Mouse (Mus musculus) embryonic facial prominence, embryonic 12.5 days (tissue): ENCODE measurements around the gene Epb41l3. TPM values are rescaled to one million over a fixed set of nuclear protein-coding genes. Genes with fewer than 3 reads are reported as not detected.

Experiments used
- ATAC-seq: fragments of 200-750 bp; cut with Nextera tagmentation; 2 replicates; pipeline ENCODE4 v1.8.0; 2017; ENCODE audit not compliant: insufficient number of reproducible peaks, insufficient read depth, low FRiP score, low TSS enrichment
- H3K27ac ChIP-seq: fragments of 300-500 bp; sonication (generic); 2 replicates; pipeline ENCODE4 v1.5.1; 2016; ENCODE audit warnings: mild to moderate bottlenecking
- H3K27me3 ChIP-seq: fragments of 300-500 bp; sonication (generic); 2 replicates; pipeline ENCODE4 v1.6.1; 2016; ENCODE audit warnings: mild to moderate bottlenecking, moderate library complexity
- H3K36me3 ChIP-seq: fragments of 300-500 bp; sonication (generic); 2 replicates; pipeline ENCODE4 v1.6.1; 2016; ENCODE audit warnings: mild to moderate bottlenecking
- H3K4me1 ChIP-seq: fragments of 300-500 bp; sonication (generic); 2 replicates; pipeline ENCODE4 v1.6.1; 2016
- H3K4me2 ChIP-seq: fragments of 300-500 bp; sonication (generic); replicated peaks from 2 replicates; pipeline ENCODE4 v1.6.1; 2016; ENCODE audit warnings: mild to moderate bottlenecking, moderate library complexity
- H3K4me3 ChIP-seq: fragments of 300-500 bp; sonication (generic); 2 replicates; pipeline ENCODE4 v1.5.1; 2016; ENCODE audit warnings: mild to moderate bottlenecking
- H3K9ac ChIP-seq: fragments of 300-500 bp; sonication (generic); 2 replicates; pipeline ENCODE4 v1.6.1; 2016; ENCODE audit warnings: mild to moderate bottlenecking, moderate library complexity
- H3K9me3 ChIP-seq: fragments of 300-500 bp; sonication (generic); 2 replicates; pipeline ENCODE4 v1.6.1; 2016; ENCODE audit warnings: mild to moderate bottlenecking, moderate library complexity
- WGBS: fragments of 180-500 bp; shearing (Covaris S2); methylation state at CpG from one replicate; pipeline ENCODE4 v1.1.7; 2016; 5-methylcytosine and 5-hydroxymethylcytosine counted together
- polyA plus RNA-seq: library from polyadenylated mRNA; unstranded; fragments of >200 nt; fragmentation: Nextera tagmentation; extraction: Ambion mirVana; gene quantifications from 2 replicates; pipeline ENCODE4 v1.2.1, GENCODE M21; 2016

Gene Epb41l3
- polyA plus RNA-seq, 1 experiment from 2014 or later = 166 TPM

DNA sequence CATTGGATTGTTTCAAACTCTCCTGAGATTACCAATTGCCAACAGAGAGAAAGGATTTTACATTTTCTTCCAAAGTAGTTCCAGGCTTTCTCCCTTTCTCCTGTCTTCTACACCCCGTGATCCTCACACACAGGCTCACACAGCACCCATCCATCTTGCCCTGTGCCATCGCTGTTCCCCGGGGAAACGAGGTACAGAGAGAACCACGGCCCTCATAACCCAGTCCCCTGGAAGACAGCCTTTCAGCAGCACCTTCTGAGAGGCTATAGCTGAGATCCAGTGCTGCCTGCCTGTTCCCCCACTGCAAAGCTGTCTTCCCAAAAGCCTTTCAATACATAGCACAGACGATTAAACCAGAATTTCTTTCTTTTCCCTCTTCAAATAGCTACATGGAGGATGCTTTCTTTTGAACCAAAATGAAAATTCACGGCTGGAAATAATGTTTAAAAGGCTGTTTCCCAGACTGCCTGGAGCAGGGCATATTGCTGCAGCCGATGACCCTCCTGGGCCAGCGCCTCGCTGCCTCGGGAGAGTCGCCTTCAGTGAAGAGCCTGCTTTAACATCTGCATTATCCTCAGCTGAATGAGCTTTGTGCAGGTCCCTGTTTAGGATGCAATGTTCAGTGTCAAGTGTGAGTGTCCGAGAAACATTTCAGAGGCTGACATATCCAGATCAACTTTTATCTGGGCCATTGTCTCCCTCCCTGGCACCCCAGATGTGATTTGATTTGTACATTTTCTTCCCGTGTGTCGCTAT, 188.5 kb downstream of the Epb41l3 start:
- Histone ChIP-seq H3K9me3 (no peaks in the 10 kb centered on the region), H3K4me3 (no peak overlapping the region), H3K9ac (no peak overlapping the region), H3K36me3 (peaks cover 27% of the 10 kb centered on the region), H3K27me3 (no peaks in the 10 kb centered on the region), H3K27ac (no peak overlapping the region), H3K4me1 (no peaks in the 10 kb centered on the region), H3K4me2 (no peak overlapping the region)
- 66% methylated on average over 15 of the region's 15 CpGs for WGBS
- ATAC-seq = no peak

GRCm38 (mm10) chr17:69265171-69265570, 189.7 kb downstream of the Epb41l3 start:
- H3K4me3 ChIP-seq = no peak overlapping the region
- H3K9ac ChIP-seq = no peak overlapping the region
- H3K9me3 ChIP-seq = no peaks in the 10 kb centered on the region
- H3K27ac ChIP-seq = no peak overlapping the region
- H3K4me1 ChIP-seq = no peaks in the 10 kb centered on the region
- no peak overlapping the region for H3K4me2 ChIP-seq
- peaks cover 17% of the 10 kb centered on the region for H3K36me3 ChIP-seq
- no peak for ATAC-seq
- H3K27me3 ChIP-seq = no peaks in the 10 kb centered on the region
- WGBS = 59% methylated on average over 4 of the region's 4 CpGs

- Histone ChIP-seq H3K9ac (no peak overlapping the region), H3K27ac (no peak overlapping the region), H3K9me3 (no peaks in the 10 kb centered on the region), H3K4me3 (no peak overlapping the region), H3K4me1 (no peaks in the 10 kb centered on the region), H3K27me3 (no peaks in the 10 kb centered on the region), H3K4me2 (no peak overlapping the region), H3K36me3 (peaks cover 15% of the 10 kb centered on the region)
- 47% methylated on average over 17 of the region's 17 CpGs for WGBS
- ATAC-seq = no peak
Observed at GRCm38 (mm10) chr17:69265759-69266463, 190.4 kb downstream of the Epb41l3 start.

DNA sequence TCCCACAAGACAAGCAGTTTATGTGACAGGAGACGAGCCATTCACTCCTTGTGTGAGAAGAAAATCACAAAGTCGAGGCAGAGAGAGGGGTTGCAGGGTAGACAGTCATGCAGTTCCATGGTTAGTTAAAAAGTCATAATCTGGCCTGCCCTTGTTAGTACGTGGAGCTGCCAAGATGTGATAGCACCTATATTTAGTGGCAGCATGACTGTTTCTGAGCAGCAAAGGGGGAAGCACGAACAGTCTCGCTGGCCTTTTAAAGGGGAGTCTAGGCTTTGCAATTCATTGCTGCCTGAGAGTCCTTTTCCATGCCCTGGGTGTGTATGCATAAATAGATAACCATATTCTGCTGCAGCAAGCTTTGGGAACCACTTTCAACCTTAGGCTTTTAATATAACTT, 191.5 kb downstream of the Epb41l3 start:
- no peak for ATAC-seq
- H3K4me1 ChIP-seq = no peaks in the 10 kb centered on the region
- no peak overlapping the region for H3K9ac ChIP-seq
- peaks cover 18% of the 10 kb centered on the region for H3K36me3 ChIP-seq
- H3K27me3 ChIP-seq = no peaks in the 10 kb centered on the region
- no peak overlapping the region for H3K4me3 ChIP-seq
- H3K4me2 ChIP-seq = no peak overlapping the region
- 83% methylated on average over 5 of the region's 5 CpGs for WGBS
- H3K9me3 ChIP-seq = no peaks in the 10 kb centered on the region
- no peak overlapping the region for H3K27ac ChIP-seq

DNA sequence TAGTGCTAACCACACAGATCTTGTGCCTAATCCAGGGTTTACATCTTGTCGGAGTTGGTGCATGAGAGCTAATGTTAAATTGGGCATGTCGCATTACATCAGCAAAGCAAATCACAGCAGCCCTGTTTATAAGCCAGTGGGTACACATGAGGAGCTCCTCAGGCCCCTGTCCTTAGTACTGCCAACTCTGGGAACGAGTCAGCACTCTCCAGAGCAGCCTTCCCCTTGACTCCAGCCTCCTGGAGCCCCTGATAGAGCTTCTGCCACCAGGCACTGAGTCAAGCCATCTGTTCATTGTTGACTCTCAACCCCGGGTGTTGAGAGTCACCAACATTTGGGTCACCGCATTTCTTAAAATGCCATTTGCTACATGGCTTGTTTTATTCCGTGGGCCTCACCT, 192.0 kb downstream of the Epb41l3 start:
- 63% methylated on average over 6 of the region's 6 CpGs for WGBS
- ATAC-seq = no peak
- H3K9me3 ChIP-seq = no peaks in the 10 kb centered on the region

GRCm38 (mm10) chr17:69277362-69277761, 201.9 kb downstream of the Epb41l3 start:
- Histone ChIP-seq H3K27ac (no peak overlapping the region), H3K36me3 (peaks cover 22% of the 10 kb centered on the region), H3K27me3 (no peaks in the 10 kb centered on the region), H3K9ac (no peak overlapping the region), H3K4me2 (no peak overlapping the region), H3K4me3 (no peak overlapping the region), H3K4me1 (no peaks in the 10 kb centered on the region), H3K9me3 (no peaks in the 10 kb centered on the region)
- 0 out of 2 replicates have a peak, but pooled peaks have one; percentile 15 for ATAC-seq
- WGBS = 20% methylated on average over 5 of the region's 5 CpGs

More for the DNA sequence above, 192.0 kb downstream of the Epb41l3 start:
- Histone ChIP-seq H3K27me3 (no peaks in the 10 kb centered on the region), H3K36me3 (peaks cover 20% of the 10 kb centered on the region), H3K4me3 (no peak overlapping the region), H3K27ac (no peak overlapping the region), H3K4me2 (no peak overlapping the region), H3K9ac (no peak overlapping the region), H3K4me1 (no peaks in the 10 kb centered on the region)

- WGBS = 87% methylated on average over 13 of the region's 13 CpGs
- peaks cover 73% of the 10 kb centered on the region for H3K36me3 ChIP-seq
Observed at GRCm38 (mm10) chr17:69284511-69284910, 209.0 kb downstream of the Epb41l3 start.

GRCm38 (mm10) chr17:69288130-69288529, 212.6 kb downstream of the Epb41l3 start:
- Histone ChIP-seq H3K9me3 (no peaks in the 10 kb centered on the region), H3K36me3 (peaks cover 67% of the 10 kb centered on the region), H3K27me3 (no peaks in the 10 kb centered on the region), H3K4me1 (no peaks in the 10 kb centered on the region), H3K27ac (no peak overlapping the region), H3K4me3 (no peak overlapping the region), H3K9ac (no peak overlapping the region), H3K4me2 (no peak overlapping the region)
- no peak for ATAC-seq
- 92% methylated on average over 12 of the region's 12 CpGs for WGBS

More at GRCm38 (mm10) chr17:69284511-69284910, 209.0 kb downstream of the Epb41l3 start:
- Histone ChIP-seq H3K4me2 (no peak overlapping the region), H3K27me3 (no peaks in the 10 kb centered on the region), H3K4me1 (no peaks in the 10 kb centered on the region), H3K4me3 (no peak overlapping the region), H3K9me3 (0 out of 2 replicates have a peak, but pooled peaks cover 5% of the 10 kb centered on the region), H3K9ac (no peak overlapping the region), H3K27ac (no peak overlapping the region)
- ATAC-seq = no peak

GRCm38 (mm10) chr17:69290272-69290671, 214.8 kb downstream of the Epb41l3 start:
- Histone ChIP-seq H3K4me3 (no peak overlapping the region), H3K4me2 (no peak overlapping the region), H3K36me3 (peaks cover 48% of the 10 kb centered on the region), H3K9ac (no peak overlapping the region), H3K9me3 (no peaks in the 10 kb centered on the region), H3K27me3 (no peaks in the 10 kb centered on the region), H3K27ac (no peak overlapping the region), H3K4me1 (no peaks in the 10 kb centered on the region)
- no peak for ATAC-seq
- 88% methylated on average over 3 of the region's 3 CpGs for WGBS

DNA sequence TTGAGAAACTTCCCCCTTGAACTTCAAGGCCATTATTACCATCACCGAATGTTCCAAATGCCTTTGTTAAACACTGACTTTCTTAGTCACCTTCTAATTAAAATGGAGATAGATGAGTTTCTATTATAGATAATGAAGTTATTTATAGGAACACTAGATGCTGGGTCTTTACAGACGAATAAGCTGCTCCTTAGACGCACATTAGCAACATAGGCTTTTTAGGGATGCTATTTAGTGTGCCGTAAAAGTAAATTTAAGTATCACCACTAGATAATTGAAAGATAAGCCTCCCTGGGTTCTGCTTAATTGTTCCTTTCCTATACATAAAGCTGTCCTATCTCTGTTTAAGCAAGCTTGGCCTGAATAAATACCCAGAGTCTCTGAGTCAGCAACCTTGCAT, 226.1 kb downstream of the Epb41l3 start:
- H3K4me3 ChIP-seq = no peak overlapping the region
- H3K36me3 ChIP-seq = no peaks in the 10 kb centered on the region
- H3K27me3 ChIP-seq = no peaks in the 10 kb centered on the region
- no peak overlapping the region for H3K4me2 ChIP-seq
- WGBS = 87% methylated on average over 4 of the region's 4 CpGs
- no peaks in the 10 kb centered on the region for H3K9me3 ChIP-seq
- H3K9ac ChIP-seq = no peak overlapping the region
- ATAC-seq = no peak
- H3K4me1 ChIP-seq = no peaks in the 10 kb centered on the region
- no peak overlapping the region for H3K27ac ChIP-seq

- H3K9me3 ChIP-seq = no peaks in the 10 kb centered on the region
- H3K36me3 ChIP-seq = no peaks in the 10 kb centered on the region
- no peak overlapping the region for H3K4me2 ChIP-seq
- no peak overlapping the region for H3K4me3 ChIP-seq
- no peak for ATAC-seq
- H3K4me1 ChIP-seq = no peaks in the 10 kb centered on the region
- H3K27ac ChIP-seq = no peak overlapping the region
- 74% methylated on average over 11 of the region's 11 CpGs for WGBS
- no peaks in the 10 kb centered on the region for H3K27me3 ChIP-seq
- no peak overlapping the region for H3K9ac ChIP-seq
Observed at GRCm38 (mm10) chr17:69303579-69304274, 228.2 kb downstream of the Epb41l3 start.
